Mouse (Mus musculus): ENCODE results near the gene Ocrl. TPM values are rescaled to one million over a fixed set of nuclear protein-coding genes. Genes with fewer than 3 reads are reported as not detected.

The Ocrl gene
- polyA plus RNA-seq, 1 experiment, result 37.7 TPM

DNA sequence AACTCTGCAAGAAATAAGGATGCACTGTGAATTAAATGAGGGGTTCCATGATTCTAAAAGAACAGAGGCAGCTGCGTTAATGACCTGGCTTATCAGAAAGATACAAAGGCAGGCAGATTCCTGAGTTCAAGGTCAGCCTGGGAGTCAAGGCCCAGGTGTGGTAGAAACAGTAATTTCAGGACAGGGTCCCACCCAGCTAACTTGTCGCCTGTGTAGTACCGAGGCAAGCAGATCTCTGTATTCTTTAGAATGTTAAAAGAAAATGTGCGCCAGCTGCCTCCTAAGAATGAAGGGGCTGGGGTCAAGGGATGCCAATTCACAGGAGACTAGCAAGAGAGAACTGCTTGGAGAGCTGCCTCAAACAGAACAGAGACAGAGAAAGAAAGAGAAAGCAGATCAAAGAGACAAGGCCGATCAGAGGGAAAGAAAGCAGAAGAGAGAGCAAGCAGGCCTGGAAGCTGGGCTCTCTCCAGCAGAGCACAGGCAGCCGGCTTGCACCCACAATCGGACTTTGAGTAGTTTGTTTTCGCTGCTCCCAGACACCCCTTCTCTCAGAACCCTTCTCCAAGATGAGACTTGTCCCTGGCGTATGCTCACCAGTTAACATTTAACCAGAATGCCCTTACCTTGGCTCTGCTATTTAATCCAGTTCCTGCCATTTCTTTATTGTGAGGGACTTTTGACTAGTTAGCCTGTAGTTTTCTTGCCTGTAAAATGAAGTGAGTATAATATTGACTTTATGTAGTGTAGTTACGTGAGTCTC, 59.4 kb downstream of the Ocrl start:
- Histone ChIP-seq H3K4me3 (ENCODE audit: insufficient read depth, low read length) (no peak overlapping the region), H3K4me1 (ENCODE audit: control insufficient read depth, insufficient read depth, low read length) (peaks cover 5% of the 10 kb centered on the region), H3K27ac (ENCODE audit: insufficient read depth, low read depth, low read length) (no peak overlapping the region)
- TF ChIP-seq POLR2A (IDR thresholded peaks at IDR 0.05; ENCODE audit: borderline replicate concordance, low read depth, low read length) (no peak), CTCF (IDR thresholded peaks at IDR 0.05; ENCODE audit: low read depth, low read length) (no peak)

DNA sequence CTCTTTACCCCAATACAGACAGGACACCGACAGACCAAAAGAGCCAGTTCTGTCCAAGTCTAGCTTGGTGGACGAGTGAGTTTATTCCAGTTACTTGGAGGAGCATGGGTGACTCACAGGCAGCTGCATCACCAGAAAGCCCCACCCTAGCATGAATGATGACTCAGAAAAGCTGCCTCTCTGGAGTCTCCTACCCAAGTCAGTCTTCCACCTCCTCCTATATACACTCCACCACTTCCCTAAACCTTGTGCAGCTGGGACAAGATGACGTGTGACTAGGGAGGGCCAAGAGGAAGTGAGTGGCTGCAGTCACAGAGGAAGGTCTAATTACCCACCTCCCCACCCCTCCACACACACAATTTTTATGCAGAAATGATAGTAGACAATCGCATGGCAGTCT, 64.4 kb downstream of the Ocrl start:
- TF ChIP-seq CTCF (IDR thresholded peaks at IDR 0.05; ENCODE audit: low read depth, low read length) (no peak), POLR2A (IDR thresholded peaks at IDR 0.05; ENCODE audit: borderline replicate concordance, low read depth, low read length) (no peak)
- Histone ChIP-seq H3K4me1 (ENCODE audit: control insufficient read depth, insufficient read depth, low read length) (peaks cover 10% of the 10 kb centered on the region), H3K4me3 (ENCODE audit: insufficient read depth, low read length) (no peak overlapping the region), H3K27ac (ENCODE audit: insufficient read depth, low read depth, low read length) (peak overlapping the region; percentile 38)

DNA sequence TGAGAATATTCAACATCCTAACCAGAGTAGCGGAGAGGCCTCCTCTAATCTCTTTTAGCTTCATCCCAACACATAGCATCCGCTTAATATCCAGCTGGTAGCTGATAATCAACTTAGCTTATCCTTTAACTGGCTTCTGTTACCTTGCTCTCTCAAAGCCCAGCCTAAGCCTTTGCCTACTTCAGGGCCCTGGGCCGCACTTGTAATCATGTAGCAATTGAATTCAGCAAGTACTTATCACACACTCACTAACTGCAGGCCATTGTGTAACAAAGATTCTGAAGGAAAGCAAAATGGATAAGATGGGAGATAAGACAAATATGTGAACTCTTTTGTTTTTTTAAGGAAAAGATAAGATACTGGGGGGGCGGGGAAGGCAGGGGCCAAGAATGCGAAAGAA, 64.9 kb downstream of the Ocrl start:
- peaks cover 10% of the 10 kb centered on the region for H3K4me1 ChIP-seq (ENCODE audit: control insufficient read depth, insufficient read depth, low read length)
- TF ChIP-seq POLR2A (IDR thresholded peaks at IDR 0.05; ENCODE audit: borderline replicate concordance, low read depth, low read length) (no peak), CTCF (IDR thresholded peaks at IDR 0.05; ENCODE audit: low read depth, low read length) (no peak)
- H3K27ac ChIP-seq (ENCODE audit: insufficient read depth, low read depth, low read length), result peak overlapping the region; percentile 21; the same call in 1 of the 2 replicates
- H3K4me3 ChIP-seq (ENCODE audit: insufficient read depth, low read length), result no peak overlapping the region

DNA sequence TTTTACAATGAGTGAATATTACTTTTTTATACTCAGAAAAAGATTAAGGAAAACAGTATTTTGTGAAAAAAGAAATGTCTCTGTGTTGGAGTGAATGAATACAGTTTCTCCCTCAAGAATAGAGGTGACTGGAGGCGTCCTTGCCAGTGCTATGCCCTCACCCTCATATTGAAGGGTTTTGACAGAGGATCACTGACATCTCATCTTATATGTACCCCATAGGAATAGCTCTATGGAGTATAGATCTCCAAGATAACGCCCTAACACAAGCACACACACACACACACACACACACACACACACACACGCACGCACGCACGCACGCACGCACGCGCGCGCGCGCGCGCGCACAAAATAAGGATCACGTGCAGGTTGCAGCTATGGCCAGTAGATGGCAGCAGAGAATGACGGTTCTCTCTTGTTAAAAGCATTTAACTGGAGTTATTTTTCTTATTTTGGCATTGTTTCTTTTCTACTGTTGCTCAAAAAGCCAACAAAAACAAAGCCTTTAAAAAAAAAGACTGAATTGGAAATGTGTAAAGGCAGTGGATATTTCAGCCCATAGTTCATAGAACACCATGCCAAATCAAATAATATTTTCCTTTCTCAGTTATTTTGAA, 72.9 kb downstream of the Ocrl start:
- peak overlapping the region; percentile 25; the same call in 1 of the 2 replicates for H3K4me3 ChIP-seq (ENCODE audit: insufficient read depth, low read length)

DNA sequence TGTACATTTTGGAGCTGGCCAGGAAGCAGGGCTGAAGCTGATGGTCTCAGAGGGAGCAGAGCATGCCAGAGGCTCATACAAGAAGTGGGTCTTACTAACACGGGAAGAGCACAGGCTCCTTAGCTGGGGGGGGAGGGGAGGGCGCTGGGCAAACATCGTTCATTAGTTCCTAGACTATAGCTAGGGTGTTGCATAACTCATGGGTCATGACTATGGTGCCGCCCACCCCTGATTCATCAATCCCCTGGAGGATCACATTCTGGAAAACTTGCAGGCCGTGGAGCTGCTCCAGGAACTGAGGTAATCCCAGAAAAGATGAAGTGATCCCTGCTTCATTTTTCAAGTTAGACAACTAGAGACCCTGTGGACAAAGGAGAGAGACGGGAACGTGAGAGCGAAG, 75.8 kb downstream of the Ocrl start:
- H3K4me3 ChIP-seq (ENCODE audit: insufficient read depth, low read length), result no peak overlapping the region
- H3K27ac ChIP-seq (ENCODE audit: insufficient read depth, low read depth, low read length), result no peak overlapping the region
- H3K4me1 ChIP-seq (ENCODE audit: control insufficient read depth, insufficient read depth, low read length), result 0 out of 2 replicates have a peak, but pooled peaks cover 1% of the 10 kb centered on the region
- no peak for TF ChIP-seq CTCF (IDR thresholded peaks at IDR 0.05; ENCODE audit: low read depth, low read length)
- no peak for TF ChIP-seq POLR2A (IDR thresholded peaks at IDR 0.05; ENCODE audit: borderline replicate concordance, low read depth, low read length)

More for the DNA sequence above, 72.9 kb downstream of the Ocrl start:
- TF ChIP-seq POLR2A (IDR thresholded peaks at IDR 0.05; ENCODE audit: borderline replicate concordance, low read depth, low read length) (no peak), CTCF (IDR thresholded peaks at IDR 0.05; ENCODE audit: low read depth, low read length) (no peak)
- Histone ChIP-seq H3K27ac (ENCODE audit: insufficient read depth, low read depth, low read length) (no peak overlapping the region), H3K4me1 (ENCODE audit: control insufficient read depth, insufficient read depth, low read length) (no peaks in the 10 kb centered on the region)

DNA sequence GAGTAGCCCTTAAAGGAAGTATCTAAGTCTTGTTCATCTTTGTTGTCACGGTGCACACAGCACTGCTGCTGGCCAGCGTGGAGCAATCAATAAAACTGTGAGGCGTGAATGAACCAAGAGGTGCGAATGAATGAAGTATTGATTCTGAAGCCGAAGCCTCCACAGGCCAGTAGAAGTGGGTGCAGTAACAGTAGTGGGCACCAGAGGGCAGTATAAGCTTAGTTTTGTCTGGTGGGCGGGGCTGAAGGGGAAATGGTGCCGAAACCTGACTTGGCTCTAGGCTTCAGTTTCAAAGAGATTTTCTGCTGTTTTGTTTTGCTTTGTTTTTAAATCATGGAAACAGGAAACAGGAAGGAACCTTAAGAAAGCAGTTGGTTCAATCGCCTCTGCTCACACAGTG, 80.4 kb downstream of the Ocrl start:
- 0 out of 2 replicates have a peak, but pooled peaks cover 2% of the 10 kb centered on the region for H3K4me1 ChIP-seq (ENCODE audit: control insufficient read depth, insufficient read depth, low read length)

DNA sequence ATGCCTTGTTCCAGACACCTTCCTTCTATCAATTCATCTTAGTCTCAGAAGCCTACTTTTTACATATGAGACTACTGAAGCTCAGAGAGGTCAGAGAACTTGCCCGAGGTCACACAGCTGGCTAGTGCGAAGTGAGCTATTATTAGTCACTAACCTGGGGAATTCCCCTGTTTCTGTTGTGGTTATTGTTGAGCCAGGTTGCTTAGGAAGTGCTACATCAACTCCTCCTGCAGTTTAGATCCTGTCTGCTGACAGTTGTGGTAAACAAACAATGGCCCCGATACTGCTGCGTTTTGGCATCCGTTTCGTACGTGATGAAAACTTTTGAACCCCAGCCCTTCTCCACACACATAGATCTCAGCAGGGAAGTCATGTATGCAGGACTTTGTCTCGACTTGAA, 86.2 kb downstream of the Ocrl start:
- Histone ChIP-seq H3K4me3 (ENCODE audit: insufficient read depth, low read length) (no peak overlapping the region), H3K4me1 (ENCODE audit: control insufficient read depth, insufficient read depth, low read length) (no peaks in the 10 kb centered on the region), H3K27ac (ENCODE audit: insufficient read depth, low read depth, low read length) (no peak overlapping the region)
- TF ChIP-seq CTCF (IDR thresholded peaks at IDR 0.05; ENCODE audit: low read depth, low read length) (no peak), POLR2A (IDR thresholded peaks at IDR 0.05; ENCODE audit: borderline replicate concordance, low read depth, low read length) (no peak)

More for the DNA sequence above, 80.4 kb downstream of the Ocrl start:
- no peak for TF ChIP-seq POLR2A (IDR thresholded peaks at IDR 0.05; ENCODE audit: borderline replicate concordance, low read depth, low read length)
- TF ChIP-seq CTCF (IDR thresholded peaks at IDR 0.05; ENCODE audit: low read depth, low read length), result peak; percentile 47
- no peak overlapping the region for H3K4me3 ChIP-seq (ENCODE audit: insufficient read depth, low read length)
- H3K27ac ChIP-seq (ENCODE audit: insufficient read depth, low read depth, low read length), result no peak overlapping the region

DNA sequence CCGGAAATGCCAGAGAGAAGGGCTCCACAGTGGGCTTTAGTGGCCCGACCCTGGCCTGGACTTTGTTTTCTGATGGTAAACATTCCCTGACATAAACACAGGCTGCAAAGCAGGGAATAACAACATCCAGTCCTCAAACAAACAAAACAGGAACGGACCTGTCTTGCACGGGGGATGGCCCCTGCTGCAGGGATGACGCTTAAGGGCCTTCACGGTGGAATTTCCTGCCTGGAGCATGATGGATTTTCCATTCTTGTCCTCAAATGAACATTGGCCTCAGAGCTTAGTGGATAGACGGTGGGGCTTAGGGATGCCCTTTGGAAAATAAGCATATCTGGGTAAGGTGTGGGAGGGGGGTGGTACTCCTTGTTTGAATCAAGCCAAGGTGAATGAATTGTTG, 89.0 kb downstream of the Ocrl start:
- no peak overlapping the region for H3K4me3 ChIP-seq (ENCODE audit: insufficient read depth, low read length)
- H3K4me1 ChIP-seq (ENCODE audit: control insufficient read depth, insufficient read depth, low read length), result no peaks in the 10 kb centered on the region
- TF ChIP-seq CTCF (IDR thresholded peaks at IDR 0.05; ENCODE audit: low read depth, low read length) (no peak), POLR2A (IDR thresholded peaks at IDR 0.05; ENCODE audit: borderline replicate concordance, low read depth, low read length) (no peak)
- no peak overlapping the region for H3K27ac ChIP-seq (ENCODE audit: insufficient read depth, low read depth, low read length)

DNA sequence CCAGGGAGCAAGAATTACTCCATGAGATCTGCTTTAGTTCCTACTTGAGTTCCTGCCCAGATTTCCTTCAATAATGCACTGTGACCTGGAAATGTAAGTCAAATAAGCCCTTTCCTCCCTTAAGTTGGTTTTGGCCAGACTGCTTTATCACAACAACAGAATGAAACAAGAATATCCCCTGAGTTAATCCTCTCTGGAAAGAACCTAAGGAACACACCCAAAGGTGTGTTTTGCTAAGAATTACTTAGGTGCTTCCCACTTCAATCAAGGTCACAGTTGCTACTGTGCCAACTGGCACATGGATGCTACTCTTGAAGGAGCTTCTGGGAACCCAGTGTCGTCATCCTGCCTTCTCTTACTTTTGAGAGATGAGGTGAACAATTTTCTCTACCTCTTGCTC, 92.6 kb downstream of the Ocrl start:
- no peaks in the 10 kb centered on the region for H3K4me1 ChIP-seq (ENCODE audit: control insufficient read depth, insufficient read depth, low read length)
- H3K4me3 ChIP-seq (ENCODE audit: insufficient read depth, low read length), result no peak overlapping the region
- TF ChIP-seq CTCF (IDR thresholded peaks at IDR 0.05; ENCODE audit: low read depth, low read length), result no peak
- no peak for TF ChIP-seq POLR2A (IDR thresholded peaks at IDR 0.05; ENCODE audit: borderline replicate concordance, low read depth, low read length)
- H3K27ac ChIP-seq (ENCODE audit: insufficient read depth, low read depth, low read length), result no peak overlapping the region

DNA sequence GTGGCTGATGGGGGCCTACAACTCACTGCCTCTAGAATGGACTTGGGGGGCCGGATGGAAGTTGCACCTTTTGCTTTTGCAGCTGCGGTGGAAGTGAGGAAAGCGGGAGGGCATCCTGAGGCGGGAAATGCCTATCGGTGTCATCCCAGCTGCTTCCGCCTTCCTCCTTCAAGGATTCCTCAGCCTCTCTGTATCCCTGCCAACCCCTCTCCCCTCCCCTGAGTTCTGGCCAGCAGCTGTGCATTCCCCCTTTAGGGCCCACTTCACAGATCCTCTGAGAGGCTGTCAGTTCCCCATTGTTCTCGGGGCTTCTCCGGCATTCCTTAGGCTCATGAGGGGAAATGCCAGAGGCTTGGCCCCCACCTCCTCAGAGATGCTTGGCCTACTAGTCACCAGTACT, 93.9 kb downstream of the Ocrl start:
- no peak overlapping the region for H3K4me3 ChIP-seq (ENCODE audit: insufficient read depth, low read length)
- TF ChIP-seq POLR2A (IDR thresholded peaks at IDR 0.05; ENCODE audit: borderline replicate concordance, low read depth, low read length), result no peak
- TF ChIP-seq CTCF (IDR thresholded peaks at IDR 0.05; ENCODE audit: low read depth, low read length), result no peak
- no peak overlapping the region for H3K27ac ChIP-seq (ENCODE audit: insufficient read depth, low read depth, low read length)
- H3K4me1 ChIP-seq (ENCODE audit: control insufficient read depth, insufficient read depth, low read length), result no peaks in the 10 kb centered on the region

Measured in bone marrow macrophage, adult 2 months (primary cell).